Mouse (Mus musculus): ENCODE data around the gene Zp1.
A peak's percentile ranks its signal among the peaks of the same experiment; 100 is the strongest.

Gene Zp1

DNA sequence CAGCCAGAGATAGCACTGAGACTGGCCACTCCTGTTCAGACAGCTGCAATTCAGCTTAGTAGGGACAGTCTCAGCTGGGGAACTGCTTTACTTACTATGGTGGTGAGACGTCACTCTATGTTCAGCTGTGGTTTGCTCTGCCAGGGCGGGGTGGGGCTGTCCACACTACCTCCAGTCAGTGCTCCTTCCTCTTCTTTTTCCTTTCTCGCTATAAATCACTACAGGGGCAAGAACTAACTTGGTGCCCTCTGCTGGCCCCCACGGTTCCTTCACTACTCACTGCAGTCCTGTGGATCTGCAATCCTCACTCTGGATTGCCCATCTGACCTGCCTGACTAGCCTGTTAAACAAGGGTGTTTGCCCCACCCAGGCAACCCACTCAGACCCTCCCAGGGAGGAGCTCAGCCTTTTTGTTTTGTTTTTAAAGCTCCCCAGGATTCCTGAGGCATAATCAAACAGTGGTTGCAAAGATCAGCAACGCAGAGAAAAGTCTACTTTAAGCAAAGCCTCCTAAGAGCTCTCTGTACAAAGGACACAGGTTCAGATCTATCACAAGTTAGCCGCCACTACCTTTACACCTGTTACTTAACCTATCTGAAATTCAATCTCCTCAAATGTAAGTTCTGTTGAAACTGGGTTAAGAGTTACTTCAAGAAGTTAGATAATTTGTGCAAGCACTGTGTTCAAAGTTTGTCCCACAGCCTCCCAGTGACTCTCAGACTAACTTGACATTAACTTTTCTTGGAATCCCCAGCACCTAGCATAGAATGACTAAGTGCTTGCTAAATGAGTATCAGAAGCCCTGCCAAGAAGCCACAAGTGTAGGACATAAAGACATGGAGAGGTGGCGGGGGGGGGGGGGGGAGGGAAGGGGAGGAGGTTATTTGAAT is 40.1 kb downstream of the Zp1 start:
- DNase-seq (ENCODE audit: extremely low read depth, low read depth, low spot score), result peak; percentile 93

DNA sequence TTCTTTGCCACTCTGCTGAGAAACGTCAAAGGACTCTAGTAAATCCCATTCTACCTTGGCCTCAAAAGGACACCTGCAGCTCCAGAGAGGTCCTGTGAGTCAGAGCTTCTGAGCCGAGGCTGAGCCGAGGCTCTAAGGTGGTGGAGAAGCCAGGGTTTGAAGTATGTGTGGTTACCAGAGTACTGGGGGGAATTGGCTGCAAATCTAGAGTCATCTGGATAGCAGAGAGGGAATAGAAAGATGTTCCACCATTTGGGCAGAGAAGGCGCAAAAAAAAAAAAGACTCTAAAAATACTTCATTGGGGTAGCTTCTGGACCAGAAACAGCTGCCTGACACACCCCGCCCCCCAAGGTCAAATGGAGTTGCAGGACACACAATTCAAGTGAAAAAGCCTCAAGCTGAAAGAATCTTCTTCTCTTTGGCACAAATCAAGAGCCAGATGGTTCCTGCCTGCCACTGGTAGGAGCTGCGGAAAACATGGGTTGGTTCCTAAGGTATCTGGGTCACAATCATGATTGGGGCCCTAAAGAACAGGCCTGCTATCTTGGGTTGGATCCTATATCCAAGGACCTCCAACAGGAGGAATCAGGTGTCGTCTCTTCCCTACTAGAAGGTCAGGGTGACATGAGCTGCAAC is 42.1 kb downstream of the Zp1 start:
- no peak for DNase-seq (ENCODE audit: extremely low read depth, low read depth, low spot score)

DNA sequence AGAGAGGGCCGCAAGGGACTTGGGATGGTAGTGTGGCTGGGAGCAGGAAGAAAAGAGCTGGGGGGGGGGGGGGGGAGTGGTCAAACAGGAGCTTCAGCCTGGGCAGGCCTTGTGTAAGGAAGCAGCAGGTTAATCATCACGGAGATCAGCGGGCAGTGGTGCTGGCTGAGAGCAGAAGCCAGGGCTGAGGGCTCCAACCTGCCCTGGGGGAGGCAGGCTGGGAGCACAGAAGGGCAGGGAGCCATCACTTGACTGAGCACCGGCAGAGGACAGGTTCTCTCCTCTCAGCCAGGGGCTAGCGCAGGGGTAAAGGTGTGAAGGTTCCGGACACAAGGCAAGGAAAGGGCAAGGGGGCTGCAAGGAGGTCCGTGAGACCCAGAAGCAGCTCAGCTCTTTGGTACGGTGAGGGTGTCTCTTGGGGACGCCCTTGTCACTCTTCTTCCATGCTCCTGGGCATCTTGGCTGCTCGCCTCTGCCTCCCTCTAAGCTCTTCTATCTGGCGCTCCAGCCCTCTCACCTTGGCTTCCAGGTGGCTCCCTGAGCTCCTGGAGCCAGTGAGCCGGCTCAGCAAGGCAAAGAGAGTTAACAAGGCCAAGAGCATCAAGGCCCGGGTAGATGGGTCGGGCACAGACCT is 49.0 kb downstream of the Zp1 start:
- peak; percentile 78 for DNase-seq (ENCODE audit: extremely low read depth, low read depth, low spot score)

DNA sequence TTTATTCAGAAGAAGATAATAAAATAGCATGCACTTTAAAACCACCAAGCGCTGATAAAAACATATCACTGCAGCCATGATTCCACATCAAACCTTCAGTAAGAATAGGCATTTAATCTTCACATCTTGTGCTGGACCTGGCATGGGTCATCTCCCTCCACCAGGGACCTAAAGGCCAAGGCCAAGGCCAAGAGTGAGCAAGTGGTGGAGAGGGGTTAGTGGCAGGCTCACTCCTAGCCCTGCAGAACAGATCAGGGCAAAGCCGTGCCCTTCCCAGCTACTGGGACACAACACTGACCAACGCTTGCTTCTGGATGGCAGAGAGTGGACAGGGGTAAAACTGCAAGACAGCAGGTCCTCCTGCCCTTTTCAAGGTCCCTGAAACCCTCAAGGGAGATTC is 49.8 kb downstream of the Zp1 start:
- no peak for DNase-seq (ENCODE audit: extremely low read depth, low read depth, low spot score)

DNA sequence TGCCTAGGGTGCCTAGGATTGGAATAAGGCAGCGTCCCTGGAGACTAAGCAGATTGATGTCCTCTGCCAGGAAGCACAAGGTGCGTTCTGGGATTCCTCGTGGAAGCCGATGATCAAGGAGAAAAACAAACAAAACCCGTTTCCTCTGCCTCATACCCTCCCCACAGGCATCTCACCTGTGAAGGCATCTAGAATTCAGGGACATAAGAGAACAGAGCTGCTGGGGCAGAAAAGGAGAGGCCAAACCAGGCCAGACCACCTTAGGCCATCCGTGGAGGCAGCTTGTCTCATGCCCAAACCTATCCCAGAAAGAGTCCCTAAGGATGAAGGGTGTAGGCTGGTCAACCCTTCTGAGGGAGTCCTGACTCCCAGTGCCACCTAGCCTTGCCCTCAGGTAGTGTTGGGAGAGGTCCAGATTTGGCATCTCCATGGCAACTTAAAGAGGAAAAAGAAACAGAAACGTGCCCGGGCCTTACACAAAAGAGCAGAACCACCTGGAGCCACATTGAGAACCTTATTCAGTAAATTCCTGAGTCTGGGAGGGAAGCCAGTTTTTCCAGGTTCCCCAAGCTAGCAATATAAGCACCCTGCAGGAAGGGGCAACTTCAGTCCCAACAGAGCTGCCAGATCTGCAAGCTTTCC is 50.4 kb downstream of the Zp1 start, which contains the start of gene Tmem132a:
Gene Tmem132a, minus strand, starts transcription at position 55 of the 642 bp plus-strand sequence.
- peak; percentile 88 for DNase-seq (ENCODE audit: extremely low read depth, low read depth, low spot score)

GRCm38 (mm10) chr19:10869241-10869885 is 51.1 kb downstream of the Zp1 start:
- DNase-seq (ENCODE audit: extremely low read depth, low read depth, low spot score), result no peak

- no peak for DNase-seq (ENCODE audit: extremely low read depth, low read depth, low spot score)
These were observed 51.8 kb downstream of the Zp1 start for GRCm38 (mm10) chr19:10868623-10869141.

- DNase-seq (ENCODE audit: extremely low read depth, low read depth, low spot score), result no peak
These were observed 52.3 kb downstream of the Zp1 start for GRCm38 (mm10) chr19:10867946-10868622.

DNA sequence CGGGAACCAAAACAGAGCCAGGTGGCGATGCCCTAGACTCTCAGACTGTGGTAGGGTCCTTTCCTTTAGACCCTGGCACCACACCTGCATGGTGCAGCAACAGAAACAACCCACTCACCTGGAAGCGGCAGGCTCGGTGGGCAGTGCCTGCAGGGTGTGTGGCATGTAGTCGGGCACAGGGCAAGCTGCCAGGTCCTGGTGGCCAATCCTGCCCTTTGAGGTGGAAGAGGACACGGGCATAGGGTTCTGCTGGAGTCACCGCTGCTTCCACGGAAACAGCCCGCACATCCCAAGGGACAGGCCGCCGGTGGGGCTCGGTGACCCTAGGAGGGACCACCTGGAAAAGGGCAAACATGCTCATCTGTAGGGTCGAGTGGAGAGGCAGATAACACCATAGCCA is 54.1 kb downstream of the Zp1 start:
- DNase-seq (ENCODE audit: extremely low read depth, low read depth, low spot score), result no peak
